Mouse (Mus musculus) frontal cortex, adult 2 months (tissue): ENCODE measurements around the gene Stx8. TPM values are rescaled to one million over a fixed set of nuclear protein-coding genes. Genes with fewer than 3 reads are reported as not detected.

Experiments used
- DNase-seq, 2 experiments: peaks; one replicate each; pipeline ENCODE4 v3.0.0; 2022; ENCODE audit warnings: low spot score in 1 of 2; ENCODE audit errors: extremely low spot score in 1 of 2
- polyA plus RNA-seq: library from polyadenylated mRNA; depleted of rRNA; stranded (reverse); fragments of >200 nt; gene quantifications from 2 replicates; pipeline ENCODE4 v1.2.3, GENCODE M21; 2012

The Stx8 gene
- polyA plus RNA-seq, 1 experiment = 35.0 TPM

- DNase-seq = no peak
Measured at GRCm38 (mm10) chr11:68034422-68034821, 68.4 kb downstream of the Stx8 start.

GRCm38 (mm10) chr11:68035303-68035891 is 69.4 kb downstream of the Stx8 start:
- DNase-seq = no peak

GRCm38 (mm10) chr11:68036133-68036959 is 70.4 kb downstream of the Stx8 start:
- no peak for DNase-seq

GRCm38 (mm10) chr11:68037093-68037492 is 71.1 kb downstream of the Stx8 start:
- DNase-seq = no peak

- DNase-seq = no peak
Measured at GRCm38 (mm10) chr11:68038101-68038500, 72.1 kb downstream of the Stx8 start.

GRCm38 (mm10) chr11:68044181-68044580 is 78.2 kb downstream of the Stx8 start:
- no peak for DNase-seq

- DNase-seq = no peak
Measured at GRCm38 (mm10) chr11:68046916-68047315, 80.9 kb downstream of the Stx8 start.

- no peak for DNase-seq
Measured at GRCm38 (mm10) chr11:68049261-68050165, 83.5 kb downstream of the Stx8 start.

GRCm38 (mm10) chr11:68050725-68051124 is 84.7 kb downstream of the Stx8 start:
- no peak for DNase-seq

- DNase-seq = no peak
Measured at GRCm38 (mm10) chr11:68051305-68051704, 85.3 kb downstream of the Stx8 start.

- no peak for DNase-seq
Measured at GRCm38 (mm10) chr11:68058466-68059201, 92.6 kb downstream of the Stx8 start.

GRCm38 (mm10) chr11:68060651-68061050 is 94.7 kb downstream of the Stx8 start:
- DNase-seq = no peak

- DNase-seq = no peak
Measured at GRCm38 (mm10) chr11:68062116-68062515, 96.1 kb downstream of the Stx8 start.

- no peak for DNase-seq
Measured at GRCm38 (mm10) chr11:68067806-68068205, 101.8 kb downstream of the Stx8 start.

- DNase-seq = no peak
Measured at GRCm38 (mm10) chr11:68070086-68070485, 104.1 kb downstream of the Stx8 start.

GRCm38 (mm10) chr11:68071836-68072235 is 105.8 kb downstream of the Stx8 start:
- no peak for DNase-seq

- DNase-seq = no peak
Measured at GRCm38 (mm10) chr11:68072597-68073210, 106.7 kb downstream of the Stx8 start.

GRCm38 (mm10) chr11:68074686-68075085 is 108.7 kb downstream of the Stx8 start:
- DNase-seq = no peak

- no peak for DNase-seq
Measured at GRCm38 (mm10) chr11:68075331-68075730, 109.3 kb downstream of the Stx8 start.

GRCm38 (mm10) chr11:68079756-68080155 is 113.8 kb downstream of the Stx8 start:
- no peak for DNase-seq
